Mouse (Mus musculus) hindbrain, postnatal 0 days (tissue): ENCODE measurements around the gene Irf2. TPM values are rescaled to one million over a fixed set of nuclear protein-coding genes. Genes with fewer than 3 reads are reported as not detected.

Experiments
- ATAC-seq: fragments of 200-750 bp; cut with Nextera tagmentation; 2 replicates; pipeline ENCODE4 v1.8.0; 2017; ENCODE audit warnings: mild to moderate bottlenecking, moderate TSS enrichment, moderate library complexity
- DNase-seq: peaks from one replicate; pipeline ENCODE4 v3.0.0-alpha.2; 2015; ENCODE audit warnings: low spot score
- H3K27ac ChIP-seq: fragments of 300-500 bp; sonication (generic); 2 replicates; pipeline ENCODE4 v1.5.1; 2014; ENCODE audit warnings: mild to moderate bottlenecking
- H3K27me3 ChIP-seq: fragments of 300-500 bp; sonication (generic); 2 replicates; pipeline ENCODE4 v1.6.1; 2014; ENCODE audit warnings: low read length, mixed read lengths; ENCODE audit not compliant: insufficient read depth
- H3K36me3 ChIP-seq: fragments of 300-500 bp; sonication (generic); 2 replicates; pipeline ENCODE4 v1.6.1; 2014; ENCODE audit warnings: low read length, mixed read lengths; ENCODE audit not compliant: insufficient read depth
- H3K4me1 ChIP-seq: fragments of 300-500 bp; sonication (generic); 2 replicates; pipeline ENCODE4 v1.6.1; 2014; ENCODE audit warnings: antibody characterized with exemption, low read length, mixed read lengths; ENCODE audit not compliant: insufficient read depth
- H3K4me2 ChIP-seq: fragments of 300-500 bp; sonication (generic); 2 replicates; pipeline ENCODE4 v1.6.1; 2014; ENCODE audit warnings: low read depth, mild to moderate bottlenecking, low read length, moderate library complexity, mixed read lengths
- H3K4me3 ChIP-seq: fragments of 300-500 bp; sonication (generic); 2 replicates; pipeline ENCODE4 v1.5.1; 2014; ENCODE audit warnings: low read length
- H3K9ac ChIP-seq: fragments of 300-500 bp; sonication (generic); replicated peaks from 2 replicates; pipeline ENCODE4 v1.6.1; 2014; ENCODE audit warnings: mild to moderate bottlenecking, low read length, moderate library complexity, mixed read lengths
- H3K9me3 ChIP-seq: fragments of 300-500 bp; sonication (generic); 2 replicates; pipeline ENCODE4 v1.6.1; 2016; ENCODE audit warnings: low read length, mixed read lengths
- CTCF ChIP-seq: IDR thresholded peaks from 2 replicates; pipeline ENCODE4 v1.5.1; 2016; ENCODE audit warnings: antibody characterized with exemption, control low read depth, low read depth
- WGBS: fragments of 180-500 bp; shearing (Covaris S2); extraction: QIAGEN DNeasy Blood & Tissue Kit; methylation state at CpG from one replicate; pipeline ENCODE4 v1.1.7; 2014; 5-methylcytosine and 5-hydroxymethylcytosine counted together
- polyA plus RNA-seq: library from polyadenylated mRNA; unstranded; fragments of >200 nt; fragmentation: Nextera tagmentation; extraction: Ambion mirVana; gene quantifications from 2 replicates; pipeline ENCODE4 v1.2.1, GENCODE M21; 2015
- total RNA-seq: library from RNA; depleted of rRNA; stranded (reverse); fragments of >200 nt; gene quantifications from 2 replicates; pipeline ENCODE4 v1.2.3, GENCODE M21; 2014

The Irf2 gene
- total and polyA plus RNA-seq, 2 experiments from 2014 or later: 3.8 to 12.8 TPM

- no peaks in the 10 kb centered on the region for H3K27me3 ChIP-seq
- H3K36me3 ChIP-seq: peaks cover 18% of the 10 kb centered on the region
- DNase-seq (no peak), ATAC-seq (no peak)
- H3K4me1 ChIP-seq: no peaks in the 10 kb centered on the region
- WGBS: 81% methylated on average over 2 of the region's 2 CpGs
- H3K4me2 ChIP-seq: no peak overlapping the region
- TF ChIP-seq CTCF: no peak
- no peak overlapping the region for H3K4me3 ChIP-seq
- H3K9ac ChIP-seq: no peak overlapping the region
- no peak overlapping the region for H3K27ac ChIP-seq
- 0 out of 2 replicates have a peak, but pooled peaks cover 1% of the 10 kb centered on the region for H3K9me3 ChIP-seq
Observed at GRCm38 (mm10) chr8:46802009-46802408, 62.5 kb downstream of the Irf2 start.

GRCm38 (mm10) chr8:46804721-46805120 lies 65.2 kb downstream of the Irf2 start:
- no peak for TF ChIP-seq CTCF
- WGBS: 89% methylated on average over 5 of the region's 5 CpGs

GRCm38 (mm10) chr8:46811021-46811622 lies 71.6 kb downstream of the Irf2 start:
- no peak overlapping the region for H3K4me2 ChIP-seq
- H3K9me3 ChIP-seq: peaks cover 5% of the 10 kb centered on the region; the same call in 1 of the 2 replicates
- H3K4me3 ChIP-seq: no peak overlapping the region
- DNase-seq (no peak), ATAC-seq (no peak)
- no peak for TF ChIP-seq CTCF
- no peak overlapping the region for H3K9ac ChIP-seq
- WGBS: 85% methylated on average over 11 of the region's 11 CpGs
- H3K27me3 ChIP-seq: no peaks in the 10 kb centered on the region
- H3K4me1 ChIP-seq: no peaks in the 10 kb centered on the region
- H3K27ac ChIP-seq: no peak overlapping the region
- H3K36me3 ChIP-seq: peaks cover 22% of the 10 kb centered on the region

More at GRCm38 (mm10) chr8:46804721-46805120, 65.2 kb downstream of the Irf2 start:
- DNase-seq (no peak), ATAC-seq (no peak)
- Histone ChIP-seq H3K27ac (no peak overlapping the region), H3K9me3 (peaks cover 5% of the 10 kb centered on the region; the same call in 1 of the 2 replicates), H3K9ac (no peak overlapping the region), H3K27me3 (no peaks in the 10 kb centered on the region), H3K4me3 (no peak overlapping the region), H3K4me2 (no peak overlapping the region), H3K36me3 (peaks cover 22% of the 10 kb centered on the region), H3K4me1 (no peaks in the 10 kb centered on the region)

- Histone ChIP-seq H3K9ac (no peak overlapping the region), H3K9me3 (peaks cover 5% of the 10 kb centered on the region; the same call in 1 of the 2 replicates), H3K36me3 (peaks cover 14% of the 10 kb centered on the region), H3K27ac (no peak overlapping the region), H3K27me3 (no peaks in the 10 kb centered on the region), H3K4me2 (no peak overlapping the region), H3K4me3 (no peak overlapping the region), H3K4me1 (no peaks in the 10 kb centered on the region)
- WGBS: 95% methylated on average over 2 of the region's 2 CpGs
- no peak for TF ChIP-seq CTCF
- DNase-seq (no peak), ATAC-seq (no peak)
Observed at GRCm38 (mm10) chr8:46811944-46812343, 72.4 kb downstream of the Irf2 start.

GRCm38 (mm10) chr8:46812966-46813365 lies 73.4 kb downstream of the Irf2 start:
- WGBS: 92% methylated on average over 4 of the region's 4 CpGs
- H3K27ac ChIP-seq: no peak overlapping the region
- TF ChIP-seq CTCF: no peak
- H3K27me3 ChIP-seq: no peaks in the 10 kb centered on the region
- ATAC-seq (no peak), DNase-seq (no peak)
- peaks cover 3% of the 10 kb centered on the region; the same call in 1 of the 2 replicates for H3K36me3 ChIP-seq
- no peaks in the 10 kb centered on the region; the same call in 1 of the 2 replicates for H3K4me1 ChIP-seq
- H3K4me3 ChIP-seq: no peak overlapping the region
- no peak overlapping the region for H3K9ac ChIP-seq
- H3K9me3 ChIP-seq: no peaks in the 10 kb centered on the region
- no peak overlapping the region for H3K4me2 ChIP-seq

GRCm38 (mm10) chr8:46818106-46818989 lies 78.8 kb downstream of the Irf2 start:
- no peak overlapping the region for H3K27ac ChIP-seq
- no peak overlapping the region for H3K9ac ChIP-seq
- no peaks in the 10 kb centered on the region; the same call in 1 of the 2 replicates for H3K4me1 ChIP-seq
- ATAC-seq: no peak
- no peak overlapping the region for H3K4me3 ChIP-seq
- no peak for TF ChIP-seq CTCF
- no peak for DNase-seq
- H3K9me3 ChIP-seq: no peaks in the 10 kb centered on the region
- WGBS: 73% methylated on average over 14 of the region's 14 CpGs
- no peaks in the 10 kb centered on the region for H3K36me3 ChIP-seq
- H3K27me3 ChIP-seq: no peaks in the 10 kb centered on the region
- H3K4me2 ChIP-seq: no peak overlapping the region
